In the genomic region with DNA sequence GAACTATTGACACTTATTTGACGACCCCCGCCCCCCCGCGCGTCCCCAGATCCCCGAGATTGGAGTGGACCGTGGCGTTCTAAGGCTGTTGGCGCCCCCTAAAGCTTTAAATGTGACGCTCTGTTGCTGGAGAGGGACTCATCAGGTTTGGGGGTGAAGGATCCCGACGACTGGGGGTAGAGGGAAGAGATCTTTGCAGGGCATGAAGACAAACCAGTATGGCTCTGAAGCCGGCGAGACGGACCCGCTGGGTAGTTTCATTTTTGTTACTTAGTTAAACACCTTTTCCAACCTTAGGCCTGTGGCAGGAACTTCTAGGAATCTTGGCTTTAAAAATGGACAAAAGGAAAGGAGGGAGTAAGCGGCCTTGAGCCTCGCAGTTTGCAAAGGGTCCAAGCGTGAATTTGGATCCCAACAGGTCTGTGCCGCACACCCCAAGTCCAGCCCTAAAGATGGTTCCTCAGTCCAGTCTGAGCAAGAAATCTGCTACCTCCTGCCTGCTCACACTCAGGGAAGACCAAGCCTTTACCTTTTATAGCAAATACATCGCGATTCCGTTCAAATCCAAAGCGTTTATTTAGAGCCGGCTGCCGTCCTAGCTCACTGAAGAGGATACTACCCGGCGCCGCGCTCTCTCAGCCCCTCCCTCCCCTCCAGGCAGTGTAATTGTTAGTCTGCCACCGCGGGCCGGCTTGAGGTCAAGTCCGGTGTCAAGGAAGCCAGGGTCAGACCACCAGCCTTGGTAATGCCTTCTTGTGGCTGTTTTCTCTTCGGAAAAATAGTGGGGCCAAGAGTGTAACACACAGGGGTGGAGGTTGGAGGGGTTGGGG, we compare ENCODE assay signal across 7 mouse cellular contexts. TPM values are rescaled to one million over a fixed set of nuclear protein-coding genes. Genes with fewer than 3 reads are reported as not detected.
DNase-seq lines count a peak whose midpoint lies in the region; ATAC-seq lines count a peak whose summit lies in the region.

No protein-coding gene starts in this region.

- peaks cover 8% of the 10 kb centered on the region; the same call in 1 of the 2 replicates for H3K27me3 ChIP-seq in embryonic facial prominence, embryonic 12.5 days
- peaks cover 66% of the 10 kb centered on the region for H3K27me3 ChIP-seq in hindbrain, embryonic 13.5 days
- H3K27me3 ChIP-seq in liver, embryonic 11.5 days (replicated peaks; ENCODE audit: control insufficient read depth, insufficient read depth, low read length): peaks cover 31% of the 10 kb centered on the region

- ATAC-seq in embryonic facial prominence, embryonic 12.5 days (ENCODE audit: insufficient number of reproducible peaks, insufficient read depth, low FRiP score, low TSS enrichment): 0 out of 2 replicates have a peak, but pooled peaks have one; percentile 10
- peak; percentile 46; the same call in 1 of the 2 replicates for ATAC-seq in hindbrain, embryonic 13.5 days (ENCODE audit: low FRiP score)
- peak; percentile 46; the same call in 1 of the 2 replicates for ATAC-seq in liver, embryonic 11.5 days (replicated peaks; ENCODE audit: low FRiP score)

- H3K36me3 ChIP-seq in embryonic facial prominence, embryonic 12.5 days: no peaks in the 10 kb centered on the region
- no peaks in the 10 kb centered on the region for H3K36me3 ChIP-seq in hindbrain, embryonic 13.5 days
- no peaks in the 10 kb centered on the region for H3K36me3 ChIP-seq in liver, embryonic 11.5 days (ENCODE audit: control insufficient read depth, insufficient read depth, low read length)

- H3K9ac ChIP-seq in embryonic facial prominence, embryonic 12.5 days: peak overlapping the region; percentile 70
- peak overlapping the region; percentile 68 for H3K9ac ChIP-seq in hindbrain, embryonic 13.5 days
- H3K9ac ChIP-seq in liver, embryonic 11.5 days (ENCODE audit: low read depth, low read length): peak overlapping the region; percentile 52; the same call in 1 of the 2 replicates

- H3K27ac ChIP-seq in embryonic facial prominence, embryonic 12.5 days: peak overlapping the region; percentile 82
- no peak overlapping the region for H3K27ac ChIP-seq in hindbrain, embryonic 13.5 days
- no peak overlapping the region for H3K27ac ChIP-seq in liver, embryonic 11.5 days (ENCODE audit: low read depth, low read length)

- no peaks in the 10 kb centered on the region for H3K9me3 ChIP-seq in embryonic facial prominence, embryonic 12.5 days
- H3K9me3 ChIP-seq in hindbrain, embryonic 13.5 days: no peaks in the 10 kb centered on the region
- H3K9me3 ChIP-seq in liver, embryonic 11.5 days (ENCODE audit: control insufficient read depth, low read length): no peaks in the 10 kb centered on the region

- peaks cover 26% of the 10 kb centered on the region; the same call in 1 of the 2 replicates for H3K4me1 ChIP-seq in embryonic facial prominence, embryonic 12.5 days
- H3K4me1 ChIP-seq in hindbrain, embryonic 13.5 days (replicated peaks): peaks cover 19% of the 10 kb centered on the region
- 0 out of 2 replicates have a peak, but pooled peaks cover 6% of the 10 kb centered on the region for H3K4me1 ChIP-seq in liver, embryonic 11.5 days (replicated peaks; ENCODE audit: control insufficient read depth, insufficient read depth, low read length)

- H3K4me2 ChIP-seq in embryonic facial prominence, embryonic 12.5 days (replicated peaks): peak overlapping the region; percentile 82
- H3K4me2 ChIP-seq in hindbrain, embryonic 13.5 days: peak overlapping the region; percentile 98
- peak overlapping the region; percentile 58 for H3K4me2 ChIP-seq in liver, embryonic 11.5 days

- peak; percentile 13 to 19 for DNase-seq in urinary bladder, postnatal 36 days (ENCODE audit: low spot score in 2 of 2)
- DNase-seq in urinary bladder, adult 2 months (ENCODE audit: low spot score): no peak
- DNase-seq in liver, embryonic 11.5 days (ENCODE audit: low spot score): no peak
- peak; percentile 71 for DNase-seq in neural tube, embryonic 10.5 days (ENCODE audit: extremely low spot score, low spot score)
- DNase-seq in layer of hippocampus, adult 18-20 months (ENCODE audit: low spot score in 2 of 2): no peak

- WGBS in embryonic facial prominence, embryonic 12.5 days: under 1% methylated on average over 35 of the region's 35 CpGs
- under 1% methylated on average over 35 of the region's 35 CpGs for WGBS in hindbrain, embryonic 13.5 days
- under 1% methylated on average over 35 of the region's 35 CpGs for WGBS in liver, embryonic 11.5 days

- peak overlapping the region; percentile 64 for H3K4me3 ChIP-seq in embryonic facial prominence, embryonic 12.5 days
- H3K4me3 ChIP-seq in hindbrain, embryonic 13.5 days: peak overlapping the region; percentile 50
- H3K4me3 ChIP-seq in liver, embryonic 11.5 days (ENCODE audit: low read depth, low read length): peak overlapping the region; percentile 46

RNA-seq across cellular contexts. Expression of gene Eva1a, which starts 1.7 kb away (rescaled TPM):
- 10.6 and 12.3 TPM in 2 replicates for polyA plus RNA-seq in urinary bladder, adult 2 months (2012; rRNA removed)
- polyA plus RNA-seq in embryonic facial prominence, embryonic 12.5 days (2016; fragmentation: Nextera tagmentation; extraction: Ambion mirVana): 13.1 and 14.5 TPM in 2 replicates
- 0.96 and 1.1 TPM in 2 replicates for polyA plus RNA-seq in hindbrain, embryonic 13.5 days (2015; fragmentation: Nextera tagmentation; extraction: Ambion mirVana)
- 4.2 and 4.6 TPM in 2 replicates for polyA plus RNA-seq in liver, embryonic 11.5 days (2014; fragmentation: Nextera tagmentation; extraction: Ambion mirVana)
- total RNA-seq in layer of hippocampus, adult 18-20 months (2021): 10 to 100 TPM; 12.7 to 14.2 TPM

Comparison
In these comparisons a context has a peak if more than half of its experiments do, and no peak if none do; other contexts are left out.
1. DNase-seq: peak in urinary bladder, postnatal 36 days (2 of 2) and neural tube, embryonic 10.5 days (single experiment); none in urinary bladder, adult 2 months (single experiment), liver, embryonic 11.5 days (single experiment) and layer of hippocampus, adult 18-20 months (0 of 2).
2. Peak in every context shown above with its lines, with median percentiles within 50 percentile points of each other: ATAC-seq, H3K4me2 ChIP-seq, H3K4me3 ChIP-seq and H3K9ac ChIP-seq.